Mouse (Mus musculus) ES-Bruce4 (cell line): ENCODE measurements around the gene Vcl.

Experiments used
- CTCF ChIP-seq: IDR thresholded peaks from one replicate; pipeline ENCODE4 v1.8.1; 2011; ENCODE audit warnings: low read depth, low read length
- POLR2A ChIP-seq: IDR thresholded peaks from one replicate; pipeline ENCODE4 v1.8.1; 2011; ENCODE audit warnings: low read length; ENCODE audit not compliant: insufficient read depth

DNA sequence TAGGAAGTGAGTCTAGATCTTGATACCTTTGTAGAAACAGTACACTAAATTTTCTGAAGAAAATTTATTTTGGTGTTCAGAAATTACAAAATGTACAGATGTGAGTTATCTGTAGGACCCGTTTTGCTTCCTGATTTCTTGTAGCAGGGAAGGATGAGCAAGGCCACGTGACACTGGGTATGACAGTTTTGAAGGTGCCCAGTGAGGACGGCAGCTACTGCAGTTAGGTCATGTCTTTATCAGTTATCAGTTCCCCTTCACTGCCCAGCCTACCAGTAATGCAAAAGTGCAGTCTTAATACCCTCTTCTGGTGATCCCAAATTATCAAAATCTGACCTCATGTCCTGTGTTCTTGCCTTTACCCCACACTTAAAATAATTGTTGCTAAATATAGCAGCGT, 148.7 kb downstream of the Vcl start:
- TF ChIP-seq POLR2A = no peak
- TF ChIP-seq CTCF = no peak
